Mouse (Mus musculus) macrophage (primary cell): ENCODE measurements around the gene Pigk. TPM values are rescaled to one million over a fixed set of nuclear protein-coding genes. Genes with fewer than 3 reads are reported as not detected.
A peak's percentile ranks its signal among the peaks of the same experiment; 100 is the strongest.

Experiments
- H3K27ac ChIP-seq: fragments of 350-480 bp; formaldehyde crosslinking; 2 replicates; pipeline ENCODE4 v1.9.0; 2021
- H3K36me3 ChIP-seq: fragments of 350-480 bp; formaldehyde crosslinking; 2 replicates; pipeline ENCODE4 v1.9.0; 2021; ENCODE audit errors: inconsistent target
- H3K4me3 ChIP-seq: fragments of 350-480 bp; formaldehyde crosslinking; 2 replicates; pipeline ENCODE4 v1.9.0; 2021; ENCODE audit errors: inconsistent target
- H3K79me2 ChIP-seq: fragments of 350-480 bp; formaldehyde crosslinking; 2 replicates; pipeline ENCODE4 v1.9.0; 2021; ENCODE audit errors: inconsistent target
- WGBS: methylation state at CpG from one replicate; pipeline ENCODE4 v1.1.7; 2026; ENCODE audit warnings: inconsistent platforms; ENCODE audit not compliant: missing documents; 5-methylcytosine and 5-hydroxymethylcytosine counted together
- polyA plus RNA-seq: library from polyadenylated mRNA; stranded (reverse); fragments of 250-400 nt; gene quantifications from 3 replicates; pipeline ENCODE4 v1.2.4, GENCODE M21; 2018; ENCODE audit warnings: inconsistent platforms

The Pigk gene
- polyA plus RNA-seq, 1 experiment from 2014 or later = 35.7 TPM

GRCm38 (mm10) chr3:152897196-152897595 lies 183.3 kb downstream of the Pigk start:
- no peak overlapping the region for H3K27ac ChIP-seq
- H3K4me3 ChIP-seq = no peak overlapping the region
- no peaks in the 10 kb centered on the region for H3K79me2 ChIP-seq
- no peaks in the 10 kb centered on the region for H3K36me3 ChIP-seq
- 62% methylated on average over 5 of the region's 5 CpGs for WGBS

GRCm38 (mm10) chr3:152898906-152899305 lies 185.0 kb downstream of the Pigk start:
- Histone ChIP-seq H3K4me3 (no peak overlapping the region), H3K79me2 (no peaks in the 10 kb centered on the region), H3K36me3 (no peaks in the 10 kb centered on the region), H3K27ac (no peak overlapping the region)
- 97% methylated on average over 9 of the region's 9 CpGs for WGBS

- Histone ChIP-seq H3K36me3 (no peaks in the 10 kb centered on the region), H3K27ac (no peak overlapping the region), H3K79me2 (no peaks in the 10 kb centered on the region), H3K4me3 (no peak overlapping the region)
- WGBS = 98% methylated on average over 10 of the region's 10 CpGs
Measured at GRCm38 (mm10) chr3:152905026-152905425, 191.1 kb downstream of the Pigk start.

- H3K4me3 ChIP-seq = no peak overlapping the region
- H3K27ac ChIP-seq = no peak overlapping the region
- H3K36me3 ChIP-seq = no peaks in the 10 kb centered on the region
- 22% methylated on average over 10 of the region's 10 CpGs for WGBS
- H3K79me2 ChIP-seq = no peaks in the 10 kb centered on the region
Measured at GRCm38 (mm10) chr3:152905800-152906199, 191.9 kb downstream of the Pigk start.

GRCm38 (mm10) chr3:152907087-152907486 lies 193.2 kb downstream of the Pigk start:
- Histone ChIP-seq H3K79me2 (no peaks in the 10 kb centered on the region), H3K27ac (no peak overlapping the region), H3K36me3 (no peaks in the 10 kb centered on the region), H3K4me3 (no peak overlapping the region)
- 90% methylated on average over 5 of the region's 5 CpGs for WGBS

- 95% methylated on average over 4 of the region's 5 CpGs for WGBS
Measured at GRCm38 (mm10) chr3:152907683-152908082, 193.8 kb downstream of the Pigk start.

GRCm38 (mm10) chr3:152911578-152911977 lies 197.7 kb downstream of the Pigk start:
- Histone ChIP-seq H3K79me2 (no peaks in the 10 kb centered on the region; the same call in 1 of the 2 replicates), H3K27ac (peak overlapping the region; percentile 96), H3K36me3 (peaks cover 11% of the 10 kb centered on the region), H3K4me3 (no peak overlapping the region)
- 69% methylated on average over 4 of the region's 4 CpGs for WGBS

More at GRCm38 (mm10) chr3:152907683-152908082, 193.8 kb downstream of the Pigk start:
- Histone ChIP-seq H3K36me3 (no peaks in the 10 kb centered on the region), H3K27ac (no peak overlapping the region), H3K79me2 (no peaks in the 10 kb centered on the region), H3K4me3 (no peak overlapping the region)

- peaks cover 15% of the 10 kb centered on the region for H3K36me3 ChIP-seq
- H3K4me3 ChIP-seq = peak overlapping the region; percentile 36
- H3K79me2 ChIP-seq = no peaks in the 10 kb centered on the region; the same call in 1 of the 2 replicates
- WGBS = 2% methylated on average over 23 of the region's 23 CpGs
- peak overlapping the region; percentile 96 for H3K27ac ChIP-seq
Measured at GRCm38 (mm10) chr3:152912216-152913101, 198.6 kb downstream of the Pigk start.

GRCm38 (mm10) chr3:152913150-152913549 lies 199.2 kb downstream of the Pigk start:
- H3K4me3 ChIP-seq = peak overlapping the region; percentile 36
- H3K79me2 ChIP-seq = no peaks in the 10 kb centered on the region; the same call in 1 of the 2 replicates
- peak overlapping the region; percentile 96 for H3K27ac ChIP-seq
- 44% methylated on average over 10 of the region's 10 CpGs for WGBS
- H3K36me3 ChIP-seq = peaks cover 15% of the 10 kb centered on the region

GRCm38 (mm10) chr3:152913625-152914024 lies 199.7 kb downstream of the Pigk start:
- H3K27ac ChIP-seq = peak overlapping the region; percentile 96
- H3K36me3 ChIP-seq = peaks cover 15% of the 10 kb centered on the region
- no peaks in the 10 kb centered on the region; the same call in 1 of the 2 replicates for H3K79me2 ChIP-seq
- WGBS = 94% methylated on average over 3 of the region's 3 CpGs
- H3K4me3 ChIP-seq = peak overlapping the region; percentile 36; the same call in 1 of the 2 replicates

- WGBS = 92% methylated on average over 6 of the region's 6 CpGs
- H3K79me2 ChIP-seq = no peaks in the 10 kb centered on the region; the same call in 1 of the 2 replicates
- H3K4me3 ChIP-seq = no peak overlapping the region
- H3K36me3 ChIP-seq = peaks cover 15% of the 10 kb centered on the region
- no peak overlapping the region for H3K27ac ChIP-seq
Measured at GRCm38 (mm10) chr3:152914376-152914775, 200.5 kb downstream of the Pigk start.

GRCm38 (mm10) chr3:152917579-152917978 lies 203.7 kb downstream of the Pigk start:
- WGBS = 73% methylated on average over 7 of the region's 8 CpGs
- peaks cover 15% of the 10 kb centered on the region for H3K36me3 ChIP-seq
- H3K4me3 ChIP-seq = no peak overlapping the region
- no peak overlapping the region for H3K27ac ChIP-seq
- no peaks in the 10 kb centered on the region; the same call in 1 of the 2 replicates for H3K79me2 ChIP-seq

- 93% methylated on average over 8 of the region's 10 CpGs for WGBS
- Histone ChIP-seq H3K36me3 (peaks cover 15% of the 10 kb centered on the region), H3K4me3 (no peak overlapping the region), H3K27ac (no peak overlapping the region), H3K79me2 (no peaks in the 10 kb centered on the region; the same call in 1 of the 2 replicates)
Measured at GRCm38 (mm10) chr3:152919101-152919500, 205.2 kb downstream of the Pigk start.

GRCm38 (mm10) chr3:152920365-152920764 lies 206.5 kb downstream of the Pigk start:
- WGBS = 40% methylated on average over 3 of the region's 3 CpGs
- no peak overlapping the region for H3K4me3 ChIP-seq
- H3K36me3 ChIP-seq = peaks cover 12% of the 10 kb centered on the region

GRCm38 (mm10) chr3:152923530-152923929 lies 209.6 kb downstream of the Pigk start:
- Histone ChIP-seq H3K27ac (no peak overlapping the region), H3K36me3 (no peaks in the 10 kb centered on the region), H3K79me2 (no peaks in the 10 kb centered on the region), H3K4me3 (no peak overlapping the region)
- 93% methylated on average over 15 of the region's 15 CpGs for WGBS

More at GRCm38 (mm10) chr3:152920365-152920764, 206.5 kb downstream of the Pigk start:
- Histone ChIP-seq H3K27ac (no peak overlapping the region), H3K79me2 (no peaks in the 10 kb centered on the region)
